Mouse (Mus musculus) A20 (cell line): ENCODE measurements around the gene Sema6d.
"Not testable (repeated sequence)": the region's sequence is repeated elsewhere in the genome, so short reads cannot be mapped to it uniquely, and the experiment has no call there.

Source experiments
- DNase-seq: peaks from one replicate; pipeline ENCODE4 v3.0.0-alpha.2; 2011; ENCODE audit warnings: low read depth, low spot score

The Sema6d gene

GRCm38 (mm10) chr2:124291145-124291544 is 201.4 kb downstream of the Sema6d start:
- no peak for DNase-seq

- no peak for DNase-seq
Measured at GRCm38 (mm10) chr2:124293601-124294000, 203.8 kb downstream of the Sema6d start.

DNA sequence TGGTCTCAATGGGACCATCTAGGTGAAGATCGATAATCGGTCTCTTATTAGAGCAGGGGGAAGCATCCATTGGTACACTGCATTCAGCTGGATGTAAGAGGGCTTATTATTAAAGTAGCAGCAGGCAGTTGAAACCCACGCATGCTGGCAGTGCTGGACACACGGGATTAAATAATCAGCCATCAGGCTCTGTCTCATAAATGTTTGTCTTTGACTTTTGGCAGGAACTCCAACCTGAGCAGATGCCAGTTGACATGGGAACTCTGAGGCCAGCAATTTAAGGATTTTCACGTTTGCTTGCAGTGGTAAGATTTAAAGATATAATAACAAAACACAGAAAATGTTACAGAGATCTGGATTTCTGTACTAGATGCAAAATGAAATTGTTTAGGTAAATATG is 208.6 kb downstream of the Sema6d start:
- DNase-seq: no peak

DNA sequence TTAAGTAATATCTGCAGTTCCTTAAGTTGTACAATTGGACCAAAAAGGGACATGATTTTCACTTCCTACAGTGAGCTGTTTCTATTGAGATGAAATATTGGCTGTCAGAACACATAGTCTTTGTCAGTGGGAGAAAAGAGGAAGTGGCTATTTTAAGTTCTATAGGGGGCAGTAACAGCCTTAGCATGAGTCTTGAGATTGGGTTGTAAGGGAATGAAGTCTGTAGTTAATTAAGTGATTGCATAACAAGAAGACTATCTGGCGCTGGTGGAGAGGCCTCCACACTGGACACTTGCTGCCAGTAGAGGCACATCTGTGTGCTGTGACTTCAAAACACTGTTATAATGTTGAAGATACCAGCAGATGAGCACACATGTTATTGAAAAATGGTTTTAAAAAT is 209.1 kb downstream of the Sema6d start:
- no peak for DNase-seq

GRCm38 (mm10) chr2:124308605-124309004 is 218.8 kb downstream of the Sema6d start:
- DNase-seq: no peak

DNA sequence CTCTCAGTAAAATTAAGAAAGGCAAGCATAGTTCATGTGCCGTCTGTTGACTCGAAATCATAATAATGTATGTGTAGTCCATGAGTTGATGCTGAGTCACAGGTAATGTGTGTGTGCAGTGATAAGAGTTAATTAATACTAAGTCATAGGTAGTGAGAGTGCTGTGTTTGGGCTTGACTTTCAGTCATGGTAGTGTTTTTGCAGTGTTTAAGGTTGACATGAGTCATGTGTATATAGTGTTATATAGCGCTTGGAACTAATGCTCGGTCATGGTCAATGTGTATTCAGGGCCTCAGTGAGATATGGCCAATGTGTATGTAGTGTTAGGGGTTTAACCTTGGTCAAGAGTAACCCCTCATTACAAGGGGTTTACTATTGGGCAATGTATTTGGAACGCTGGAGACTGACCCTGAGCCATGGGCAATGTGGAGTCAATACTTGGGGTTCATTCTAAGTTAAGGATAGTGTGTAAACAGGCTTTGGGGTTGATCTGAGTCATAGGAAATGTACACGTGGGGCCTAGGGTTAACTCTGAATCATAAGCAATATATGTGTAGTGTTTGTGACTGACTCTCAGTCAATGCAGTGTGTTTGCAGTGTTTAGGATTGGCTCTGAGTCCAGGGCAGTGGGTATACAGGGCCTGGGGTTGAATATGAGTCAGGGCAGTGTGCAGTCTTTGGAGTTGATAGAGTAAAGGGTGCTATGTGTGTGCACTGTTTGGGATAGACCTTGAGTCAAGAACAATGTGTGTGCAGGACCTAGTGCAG is 219.8 kb downstream of the Sema6d start:
- DNase-seq: no peak

- no peak for DNase-seq
Measured at GRCm38 (mm10) chr2:124322528-124323215, 232.9 kb downstream of the Sema6d start.

DNA sequence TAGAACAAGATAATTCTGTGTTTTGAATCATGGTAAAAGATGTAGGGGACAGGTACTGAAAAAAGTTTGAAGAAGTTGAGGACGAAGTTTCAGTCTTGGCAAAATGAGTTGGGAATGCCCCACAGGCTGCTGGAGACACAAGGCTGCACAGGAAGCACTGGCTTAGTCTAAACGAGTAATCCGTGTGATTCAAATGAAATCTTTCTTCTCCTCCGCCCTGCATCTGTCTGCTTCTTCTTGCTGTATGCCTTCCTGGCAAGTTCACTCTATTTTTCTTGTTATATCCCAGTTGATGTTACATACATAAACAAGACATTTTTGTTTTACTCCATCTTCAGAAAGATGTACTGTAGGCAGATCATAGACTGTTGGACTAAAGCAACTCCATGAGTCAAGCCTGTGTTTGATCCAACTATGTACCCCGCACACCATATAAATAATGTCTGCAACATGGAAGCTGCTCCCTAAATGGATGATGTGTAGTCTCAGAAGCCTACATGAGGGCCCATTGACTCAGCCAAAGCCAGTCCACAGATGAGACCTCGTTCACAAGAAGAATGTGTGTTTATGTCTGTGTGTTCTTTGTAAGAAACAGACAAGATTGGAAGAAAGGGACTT is 234.4 kb downstream of the Sema6d start:
- DNase-seq: no peak

- DNase-seq: no peak
Measured at GRCm38 (mm10) chr2:124329473-124330130, 239.8 kb downstream of the Sema6d start.

- DNase-seq: no peak
Measured at GRCm38 (mm10) chr2:124332890-124333289, 243.1 kb downstream of the Sema6d start.

DNA sequence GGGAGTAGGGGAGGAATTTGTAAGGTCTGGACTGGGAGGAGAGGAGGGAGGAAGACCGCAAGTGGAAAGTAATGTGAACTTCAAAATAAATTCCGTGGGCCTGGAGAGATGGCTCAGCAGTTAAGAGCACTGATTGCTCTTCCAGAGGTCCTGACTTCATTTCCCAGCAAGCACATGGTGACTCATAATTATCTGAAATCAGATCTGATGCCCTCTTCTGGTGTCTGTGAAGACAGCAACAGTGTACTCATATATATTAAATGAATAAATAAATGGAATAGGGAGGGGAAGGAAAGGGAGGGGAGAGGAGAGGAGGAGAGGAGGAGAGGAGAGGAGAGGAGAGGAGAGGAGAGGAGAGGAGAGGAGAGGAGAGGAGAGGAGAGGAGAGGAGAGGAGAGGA is 244.9 kb downstream of the Sema6d start:
- not testable (repeated sequence) for DNase-seq

DNA sequence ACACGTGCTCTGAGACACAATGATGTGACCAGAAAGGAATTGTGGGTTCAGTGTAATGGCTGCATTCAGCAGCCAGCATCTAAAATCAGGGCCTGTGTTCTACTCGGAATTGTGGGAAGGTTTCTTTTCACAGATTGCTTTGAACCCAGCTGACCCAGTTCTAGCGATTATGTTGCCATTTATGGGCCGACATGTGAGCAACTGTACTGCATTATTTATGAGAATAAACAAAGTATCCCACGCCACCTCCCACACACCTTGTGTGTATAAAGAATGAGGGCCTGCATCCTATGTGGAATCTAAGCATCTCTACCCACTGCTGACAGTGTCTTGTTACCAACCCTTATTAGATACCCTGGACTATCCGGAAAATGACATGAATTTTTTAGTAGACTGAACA is 248.5 kb downstream of the Sema6d start:
- no peak for DNase-seq

DNA sequence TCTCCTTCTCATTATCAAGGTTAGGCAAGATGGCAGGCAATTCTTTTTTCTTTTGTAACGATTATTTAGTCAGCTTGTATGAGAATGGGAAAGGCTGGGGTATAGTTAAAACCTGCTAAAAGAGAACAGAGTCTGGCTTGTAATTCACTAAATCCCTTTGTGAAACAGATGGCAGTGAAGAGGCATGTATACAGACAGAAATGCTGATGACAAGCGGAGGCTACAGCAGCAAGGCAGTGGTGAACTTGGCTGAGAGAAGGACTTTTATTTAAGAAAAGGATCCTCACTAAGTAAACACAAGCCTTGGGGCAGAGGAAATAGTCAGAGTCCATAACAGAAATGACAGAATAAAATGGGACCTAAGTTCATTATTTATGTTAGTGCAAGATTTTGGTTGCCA is 264.4 kb downstream of the Sema6d start:
- no peak for DNase-seq

- no peak for DNase-seq
Measured at GRCm38 (mm10) chr2:124354716-124355115, 264.9 kb downstream of the Sema6d start.

GRCm38 (mm10) chr2:124369291-124369690 is 279.5 kb downstream of the Sema6d start:
- DNase-seq: no peak

- no peak for DNase-seq
Measured at GRCm38 (mm10) chr2:124369991-124370390, 280.2 kb downstream of the Sema6d start.

GRCm38 (mm10) chr2:124371363-124371762 is 281.6 kb downstream of the Sema6d start:
- DNase-seq: no peak

- no peak for DNase-seq
Measured at GRCm38 (mm10) chr2:124385053-124385452, 295.3 kb downstream of the Sema6d start.

- no peak for DNase-seq
Measured at GRCm38 (mm10) chr2:124385722-124386121, 296.0 kb downstream of the Sema6d start.

GRCm38 (mm10) chr2:124388269-124388668 is 298.5 kb downstream of the Sema6d start:
- DNase-seq: no peak

GRCm38 (mm10) chr2:124396733-124397132 is 307.0 kb downstream of the Sema6d start:
- DNase-seq: no peak

- DNase-seq: no peak
Measured at GRCm38 (mm10) chr2:124397304-124397703, 307.5 kb downstream of the Sema6d start.
